Mouse (Mus musculus) gastrocnemius, postnatal 25 days (tissue): Measurements from ENCODE around the gene Olfr262. TPM values are rescaled to one million over a fixed set of nuclear protein-coding genes. Genes with fewer than 3 reads are reported as not detected.
"Not testable (repeated sequence)": the region's sequence is repeated elsewhere in the genome, so short reads cannot be mapped to it uniquely, and the experiment has no call there.

Experiments
- DNase-seq: peaks from one replicate; pipeline ENCODE4 v3.0.0; 2022
- long read RNA-seq, 2 experiments: library from polyadenylated mRNA; stranded (forward); transcript quantifications; one replicate each; pipeline ENCODE4 v2.0.0; 2021
- total RNA-seq, 2 experiments: library from RNA; stranded (reverse); gene quantifications; 1 replicate in 1 of 2; 2 replicates in 1 of 2; pipeline ENCODE4 v1.2.3; 2021

Gene Olfr262
- not detected for total RNA-seq
- long read RNA-seq, experiment 1: 0 reads
- long read RNA-seq, experiment 2: 0 reads

DNA sequence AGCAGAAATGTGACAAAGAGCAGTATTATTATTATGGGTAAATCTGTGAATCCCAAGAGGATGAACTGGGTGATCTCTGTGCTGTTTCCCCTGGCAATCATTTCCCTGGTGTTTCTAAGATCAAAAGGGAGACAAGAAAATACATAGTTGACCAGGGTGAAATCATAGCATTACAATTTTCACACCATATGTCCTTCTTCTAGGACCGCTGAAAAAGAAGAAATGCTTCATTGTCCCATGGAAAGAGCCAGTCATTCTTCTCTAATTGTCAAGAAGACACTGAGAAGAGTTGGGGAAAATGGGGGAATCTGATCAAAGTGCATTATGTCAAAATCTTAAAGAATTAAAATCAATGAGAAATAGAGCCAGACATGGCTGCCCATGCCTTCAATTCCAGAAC is at the start of gene Olfr262:
Gene Olfr262 (minus strand): TSS at position 101 of the 400 bp plus-strand sequence.
- DNase-seq: no peak

DNA sequence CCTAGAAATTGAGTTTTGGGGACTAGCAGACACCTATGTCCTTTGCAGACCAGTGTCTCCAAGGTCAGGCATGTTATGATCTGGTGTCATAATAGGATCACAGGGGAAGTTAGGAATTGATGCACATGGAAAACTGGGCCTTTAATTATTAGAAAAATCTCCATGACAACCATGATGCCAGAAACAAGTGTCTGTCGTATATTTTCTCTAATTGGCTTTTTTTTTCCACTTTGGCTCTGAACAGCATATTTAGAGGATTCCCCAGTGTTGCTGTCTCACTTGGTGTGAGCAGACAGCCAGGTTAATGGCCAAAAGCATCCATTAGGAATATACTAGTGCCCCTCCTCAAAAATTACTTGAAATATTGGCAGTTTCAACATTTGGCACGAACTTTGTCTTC is 38.1 kb upstream of the Olfr262 start, which contains the start of gene Olfr1434:
Gene Olfr1434 (plus strand): TSS at position 301 of the 400 bp plus-strand sequence.
- DNase-seq: no peak

DNA sequence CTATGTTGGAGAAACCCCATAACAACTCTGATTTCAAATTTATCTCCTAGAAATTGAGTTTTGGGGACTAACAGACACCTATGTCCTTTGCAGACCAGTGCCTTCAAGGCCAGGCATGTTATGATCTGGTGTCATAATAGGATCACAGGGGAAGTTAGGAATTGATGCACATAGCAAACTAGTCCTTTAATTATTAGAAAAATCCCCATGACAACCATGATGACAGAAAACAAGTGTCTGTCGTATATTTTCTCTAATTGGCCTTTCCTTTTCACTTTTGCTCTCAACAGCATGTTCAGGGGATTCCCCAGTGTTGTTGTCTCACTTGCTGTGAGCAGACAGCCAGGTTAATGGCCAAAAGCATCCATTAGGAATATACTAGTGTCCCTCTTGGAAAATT is 19.3 kb upstream of the Olfr262 start, which contains the start of gene Olfr235:
Gene Olfr235 (plus strand): TSS at position 301 of the 400 bp plus-strand sequence.
- DNase-seq: no peak

DNA sequence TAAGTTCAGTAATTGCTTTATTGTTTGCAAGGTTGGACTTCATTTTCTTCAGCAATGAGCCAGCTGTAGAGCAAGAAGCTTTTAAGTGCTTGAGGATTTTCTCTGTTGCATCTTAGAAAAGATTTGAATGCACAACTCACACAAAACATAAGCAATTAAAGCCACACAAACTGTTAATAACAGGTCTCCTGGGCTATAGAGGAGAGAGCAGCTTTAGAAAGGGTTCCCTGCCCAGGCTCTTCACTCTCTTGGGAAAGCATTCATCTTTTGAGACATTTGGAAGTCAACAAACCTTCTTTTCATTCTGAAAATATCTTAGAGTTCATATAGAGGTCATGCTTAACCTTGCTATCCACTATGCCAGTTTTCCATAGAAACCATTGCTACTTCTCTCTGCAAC is 9.0 kb downstream of the Olfr262 start, which contains the start of gene Olfr1432:
Gene Olfr1432 (minus strand): TSS at position 101 of the 400 bp plus-strand sequence.
- not testable (repeated sequence) for DNase-seq

DNA sequence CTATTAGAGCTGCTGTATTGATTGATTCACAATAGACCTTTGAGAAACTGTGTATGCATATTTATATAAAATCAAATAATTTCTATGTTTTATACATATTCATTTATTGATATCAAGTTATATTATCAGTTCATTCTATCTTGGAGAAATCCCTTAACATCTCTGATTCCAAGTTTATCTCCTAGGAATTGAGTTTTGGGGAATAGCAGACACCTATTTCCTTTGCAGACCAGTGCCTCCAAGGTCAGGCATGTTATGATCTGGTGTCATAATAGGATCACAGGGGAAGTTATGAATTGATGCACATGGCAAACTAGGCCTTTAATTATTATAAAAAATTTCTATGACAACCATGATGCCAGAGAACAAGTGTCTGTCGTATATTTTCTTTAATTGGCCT is 41.1 kb downstream of the Olfr262 start, which contains the start of gene Olfr1431:
Gene Olfr1431 (plus strand): TSS at position 301 of the 400 bp plus-strand sequence.
- DNase-seq: no peak

DNA sequence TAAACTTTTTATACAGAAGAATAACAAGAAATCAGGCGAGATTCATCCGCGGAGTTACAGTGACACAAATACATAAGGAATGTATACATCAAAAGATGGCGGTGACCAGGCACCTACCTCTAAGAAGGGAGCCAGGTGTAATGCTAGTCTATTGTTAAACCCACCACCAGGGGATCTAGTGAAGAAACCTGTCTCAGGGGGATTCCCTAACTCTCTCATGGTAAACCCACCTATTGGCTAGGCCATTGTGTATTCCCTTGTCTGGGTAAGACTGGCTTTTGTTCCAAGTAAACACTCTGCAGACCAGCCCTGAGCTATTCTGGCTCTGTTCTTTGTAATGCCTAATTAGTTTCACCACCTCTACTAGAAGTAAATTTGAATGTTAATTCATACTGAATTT is 42.4 kb downstream of the Olfr262 start:
- not testable (repeated sequence) for DNase-seq

Other genes with a start within 250 kb of the Olfr262 start
- gene Olfr1423, start 200.3 kb downstream of the Olfr262 start, total RNA-seq: not detected
- gene Olfr1424, start 179.0 kb downstream of the Olfr262 start, total RNA-seq: not detected
- not detected for gene Olfr1425, start 163.9 kb downstream of the Olfr262 start, total RNA-seq
- not detected for gene Olfr1426, start 149.6 kb downstream of the Olfr262 start, total RNA-seq
- gene Olfr1427, start 138.3 kb downstream of the Olfr262 start, total RNA-seq: not detected
- not detected for gene Olfr1428, start 125.8 kb downstream of the Olfr262 start, total RNA-seq
- not detected for gene Olfr76, start 118.5 kb downstream of the Olfr262 start, total RNA-seq
- gene Olfr1555-ps1, start 71.5 kb downstream of the Olfr262 start, total RNA-seq: not detected
- gene Olfr1431, start 41.0 kb downstream of the Olfr262 start, total RNA-seq: not detected
- not detected for gene Olfr1432, start 9.1 kb downstream of the Olfr262 start, total RNA-seq
- not detected for gene Olfr235, start 19.4 kb upstream of the Olfr262 start, total RNA-seq
- gene Olfr1434, start 38.2 kb upstream of the Olfr262 start, total RNA-seq: not detected
- not detected for gene Olfr1436, start 57.5 kb upstream of the Olfr262 start, total RNA-seq
- gene Olfr1437, start 83.4 kb upstream of the Olfr262 start, total RNA-seq: not detected
- gene Olfr1438-ps1, start 94.3 kb upstream of the Olfr262 start, total RNA-seq: not detected
- not detected for gene Olfr1440, start 145.6 kb upstream of the Olfr262 start, total RNA-seq
- not detected for gene Olfr1441, start 175.8 kb upstream of the Olfr262 start, total RNA-seq
- gene Pfpl, start 186.2 kb upstream of the Olfr262 start, total RNA-seq: not detected
- gene Mpeg1, start 219.1 kb upstream of the Olfr262 start, total RNA-seq: under 1 TPM; 0.74 to 0.88 TPM